7 mouse cellular contexts compared by ENCODE assay signal in the genomic region with DNA sequence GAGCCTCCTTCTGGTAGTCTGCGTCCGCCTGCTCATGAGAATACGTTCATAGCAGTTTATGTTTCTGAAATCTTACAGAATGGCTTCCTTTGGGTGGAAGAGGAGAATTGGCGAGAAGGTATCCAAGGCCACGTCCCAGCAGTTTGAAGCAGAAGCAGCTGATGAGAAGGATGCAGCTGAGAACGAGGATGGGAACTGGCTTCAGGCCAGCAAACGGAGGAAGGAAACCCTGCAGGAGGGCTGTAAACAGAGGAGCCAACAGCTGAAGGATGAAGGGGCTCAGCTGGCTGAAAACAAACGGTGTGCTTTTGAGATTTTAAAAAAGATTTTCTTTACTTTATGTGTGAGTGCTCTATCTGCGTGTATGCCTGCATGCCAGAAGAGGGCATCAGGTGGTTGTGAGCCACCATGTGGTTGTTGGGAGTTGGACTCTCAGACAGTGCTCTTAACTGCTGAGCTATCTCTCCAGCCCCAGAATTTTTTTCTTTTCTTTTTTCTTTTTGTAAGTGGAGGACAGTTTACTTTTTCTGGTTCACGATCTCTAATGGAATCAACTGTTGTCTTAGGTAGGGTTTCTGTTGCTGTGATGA. TPM values are rescaled to one million over a fixed set of nuclear protein-coding genes. Genes with fewer than 3 reads are reported as not detected.
A peak's percentile ranks its signal among the peaks of the same experiment; 100 is the strongest.
DNase-seq lines count a peak whose midpoint lies in the region; TF ChIP-seq lines count a peak whose summit lies in the region.

No protein-coding gene starts in this region.

- peak; percentile 29; the same call in 1 of the 2 replicates for TF ChIP-seq CTCF in lung, adult 2 months (IDR thresholded peaks at IDR 0.05; ENCODE audit: insufficient read depth, low read length)
- TF ChIP-seq CTCF in brain, embryonic 14.5 days (IDR thresholded peaks at IDR 0.05; ENCODE audit: borderline replicate concordance, extremely low read depth, insufficient read depth, insufficient read length) = peak; percentile 11; the same call in 1 of the 2 replicates

- intact Hi-C loops in heart, postnatal 14 days (cut with DNase I) = loop anchor here (5.0 kb wide), 2 partner anchors 47 to 893 kb away; a partner anchor contains a TSS
- intact Hi-C loops in heart, postnatal 25 days (cut with DNase I) = loop anchor here (5.0 kb wide), 1 partner anchor 893 kb away; no protein-coding TSS in a partner anchor

- no peak for TF ChIP-seq POLR2A in lung, adult 2 months (IDR thresholded peaks at IDR 0.05; ENCODE audit: borderline replicate concordance, extremely low read depth, low read depth, low read length)
- TF ChIP-seq POLR2A in brain, embryonic 14.5 days (IDR thresholded peaks at IDR 0.05; ENCODE audit: borderline replicate concordance, extremely low read depth, insufficient read depth, insufficient read length, poor library complexity, severe bottlenecking) = no peak

- H3K4me3 ChIP-seq in lung, adult 2 months (replicated peaks; ENCODE audit: extremely low read depth, low read depth, low read length) = no peak overlapping the region

- WGBS in lung, adult 2 months = 49% methylated on average over 10 of the region's 10 CpGs

- peaks cover 11% of the 10 kb centered on the region for H3K4me1 ChIP-seq in lung, adult 2 months (ENCODE audit: control insufficient read depth, insufficient read depth, low read length)

- peak; percentile 44 for DNase-seq in heart, postnatal 14 days
- DNase-seq in heart, postnatal 25 days (ENCODE audit: low spot score) = no peak
- no peak for DNase-seq in lung, adult 2 months
- DNase-seq in lung, postnatal 25 days (ENCODE audit: low spot score) = no peak
- DNase-seq in brain, embryonic 14.5 days (ENCODE audit: low read depth) = peak; percentile 13
- peak; percentile 44 to 57 for DNase-seq in right cerebral cortex, postnatal 10 days (ENCODE audit: low spot score in 2 of 2)
- DNase-seq in adrenal gland, postnatal 10 days = no peak

RNA-seq across cellular contexts. Expression of a gene that starts 4.3 kb away (rescaled TPM):
- 10 to 100 TPM; 30.6 to 33.4 TPM for total RNA-seq in heart, postnatal 14 days (2021)
- total RNA-seq in heart, postnatal 25 days (2021) = 10 to 100 TPM; 32.6 to 39.5 TPM
- 3.6 and 8.0 TPM in 2 replicates for polyA plus RNA-seq in lung, adult 2 months (2012; rRNA removed)
- 24.5 and 29.0 TPM in 2 replicates for polyA plus RNA-seq in brain, embryonic 14.5 days (2012; rRNA removed)
- 10 to 100 TPM; 32.7 to 35.4 TPM for total RNA-seq in adrenal gland, postnatal 10 days (2021)

RNA-seq across cellular contexts. Expression of a gene that starts 45.9 kb away (rescaled TPM):
- 10 to 100 TPM; 14.0 to 15.7 TPM for total RNA-seq in heart, postnatal 14 days (2021)
- total RNA-seq in heart, postnatal 25 days (2021) = 10 to 100 TPM; 12.8 to 15.2 TPM
- 4.3 and 7.6 TPM in 2 replicates for polyA plus RNA-seq in lung, adult 2 months (2012; rRNA removed)
- 11.5 and 14.4 TPM in 2 replicates for polyA plus RNA-seq in brain, embryonic 14.5 days (2012; rRNA removed)
- total RNA-seq in adrenal gland, postnatal 10 days (2021) = 10 to 100 TPM; 27.8 to 31.8 TPM

RNA-seq across cellular contexts. Expression of a gene that starts 54.4 kb away (rescaled TPM):
- 1 to 10 TPM; 2.8 to 3.0 TPM for total RNA-seq in heart, postnatal 14 days (2021)
- total RNA-seq in heart, postnatal 25 days (2021) = 1 to 10 TPM; 2.5 to 2.6 TPM
- polyA plus RNA-seq in lung, adult 2 months (2012; rRNA removed) = 6.9 and 7.6 TPM in 2 replicates
- 0.76 and 1.2 TPM in 2 replicates for polyA plus RNA-seq in brain, embryonic 14.5 days (2012; rRNA removed)
- 1 to 10 TPM; 4.1 to 5.6 TPM for total RNA-seq in adrenal gland, postnatal 10 days (2021)

Comparison
In these comparisons a context has a peak if more than half of its experiments do, and no peak if none do; other contexts are left out.
1. DNase-seq: peak in heart, postnatal 14 days (2 of 2), brain, embryonic 14.5 days (single experiment) and right cerebral cortex, postnatal 10 days (2 of 2); none in heart, postnatal 25 days (single experiment), lung, adult 2 months (single experiment), lung, postnatal 25 days (single experiment) and adrenal gland, postnatal 10 days (single experiment).